Mouse (Mus musculus) kidney, embryonic 14.5 days (tissue): ENCODE data around the gene Bbip1. TPM values are rescaled to one million over a fixed set of nuclear protein-coding genes. Genes with fewer than 3 reads are reported as not detected.

Experiments
- ATAC-seq: fragments of 200-750 bp; cut with Nextera tagmentation; 2 replicates; pipeline ENCODE4 v1.8.0; 2017; ENCODE audit warnings: moderate number of reproducible peaks, mild to moderate bottlenecking, moderate TSS enrichment, moderate library complexity; ENCODE audit not compliant: low FRiP score, low TSS enrichment
- H3K27ac ChIP-seq: fragments of 300-500 bp; sonication (generic); 2 replicates; pipeline ENCODE4 v1.5.1; 2014; ENCODE audit warnings: low read depth, mild to moderate bottlenecking, low read length, moderate library complexity, mixed read lengths
- H3K27me3 ChIP-seq: fragments of 300-500 bp; sonication (generic); 2 replicates; pipeline ENCODE4 v1.6.1; 2014; ENCODE audit warnings: mild to moderate bottlenecking, low read length; ENCODE audit not compliant: control insufficient read depth, insufficient read depth
- H3K36me3 ChIP-seq: fragments of 300-500 bp; sonication (generic); 2 replicates; pipeline ENCODE4 v1.6.1; 2014; ENCODE audit warnings: low read length, mixed read lengths; ENCODE audit not compliant: control insufficient read depth, insufficient read depth
- H3K4me1 ChIP-seq: fragments of 300-500 bp; sonication (generic); 2 replicates; pipeline ENCODE4 v1.6.1; 2014; ENCODE audit warnings: low read length, mixed read lengths; ENCODE audit not compliant: control insufficient read depth, insufficient read depth
- H3K4me2 ChIP-seq: fragments of 300-500 bp; sonication (generic); replicated peaks from 2 replicates; pipeline ENCODE4 v1.6.1; 2014; ENCODE audit warnings: low read depth, mild to moderate bottlenecking, low read length
- H3K4me3 ChIP-seq: fragments of 300-500 bp; sonication (generic); 2 replicates; pipeline ENCODE4 v1.5.1; 2014; ENCODE audit warnings: mild to moderate bottlenecking, low read length
- H3K9ac ChIP-seq: fragments of 300-500 bp; sonication (generic); 2 replicates; pipeline ENCODE4 v1.6.1; 2014; ENCODE audit warnings: low read depth, mild to moderate bottlenecking, low read length, moderate library complexity
- H3K9me3 ChIP-seq: fragments of 300-500 bp; sonication (generic); 2 replicates; pipeline ENCODE4 v1.6.1; 2016; ENCODE audit warnings: low read length; ENCODE audit not compliant: control insufficient read depth
- WGBS: fragments of 180-500 bp; shearing (Covaris S2); extraction: QIAGEN DNeasy Blood & Tissue Kit; methylation state at CpG from one replicate; pipeline ENCODE4 v1.1.7; 2014; 5-methylcytosine and 5-hydroxymethylcytosine counted together
- polyA plus RNA-seq: library from polyadenylated mRNA; unstranded; fragments of >200 nt; fragmentation: Nextera tagmentation; extraction: Ambion mirVana; gene quantifications from 2 replicates; pipeline ENCODE4 v1.2.1, GENCODE M21; 2014

The Bbip1 gene
- polyA plus RNA-seq, 1 experiment from 2014 or later = 96.8 TPM

DNA sequence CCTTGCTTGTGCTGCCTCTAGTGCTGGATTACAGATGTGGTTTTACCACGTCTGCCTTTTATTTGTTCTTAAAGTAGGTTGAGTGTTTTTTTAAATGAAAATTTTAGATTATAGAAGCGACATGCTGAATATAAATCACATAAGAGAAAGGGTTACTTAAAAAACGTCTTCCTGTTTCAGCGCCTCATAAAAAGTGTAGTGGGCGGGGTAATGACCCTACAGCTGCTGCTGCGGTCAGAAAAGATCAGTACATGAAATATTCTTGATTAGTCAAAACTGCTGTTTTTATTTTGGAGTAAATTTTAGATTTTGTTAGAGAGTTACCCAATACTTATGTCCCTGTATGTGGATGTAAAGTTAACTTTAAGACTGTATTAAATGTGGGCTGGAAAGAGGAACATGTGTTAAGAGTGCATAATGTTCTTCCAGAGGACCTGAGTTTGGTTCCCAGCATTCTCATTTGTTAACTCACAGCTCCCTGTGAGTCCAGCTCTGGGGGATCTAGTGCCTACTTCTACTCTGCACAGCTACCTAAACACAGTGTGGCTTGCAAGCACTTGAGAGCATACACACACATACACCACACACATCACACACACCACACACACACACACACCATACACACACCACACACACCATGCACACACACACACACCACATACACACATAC, 38.3 kb downstream of the Bbip1 start:
- H3K27ac ChIP-seq = no peak overlapping the region
- H3K4me2 ChIP-seq = peak overlapping the region; percentile 71
- 24% methylated on average over 6 of the region's 6 CpGs for WGBS

DNA sequence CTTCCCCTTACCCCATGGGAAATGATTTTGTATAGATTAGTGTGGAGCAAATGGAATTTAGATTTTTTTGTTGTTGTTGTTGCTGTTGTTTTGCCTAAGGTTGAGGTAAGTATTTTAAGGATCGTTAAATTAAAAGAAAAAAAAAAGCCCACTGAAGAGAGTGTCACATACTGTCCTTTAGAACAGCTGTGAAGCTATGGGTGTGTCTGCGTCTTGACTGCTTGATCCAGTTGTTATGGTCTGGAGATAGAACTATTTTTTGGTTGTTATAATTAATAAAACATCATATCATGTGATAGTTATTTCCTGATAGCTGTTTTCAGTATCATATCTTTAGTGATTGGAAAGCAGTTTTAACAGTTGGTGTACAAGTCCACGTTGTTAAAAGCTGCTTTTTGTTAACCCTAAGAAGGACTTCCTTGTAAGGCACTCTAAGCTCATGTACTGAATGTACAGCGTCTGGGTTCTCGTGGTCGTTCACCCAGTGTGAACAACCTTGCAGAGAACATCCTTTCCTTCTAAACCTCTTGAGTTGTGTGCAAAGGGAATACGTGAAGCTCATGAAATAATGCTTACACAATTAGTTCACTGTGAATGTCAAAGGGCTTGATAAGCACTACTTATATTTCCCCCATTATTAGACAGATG, 39.5 kb downstream of the Bbip1 start:
- Histone ChIP-seq H3K4me2 (peak overlapping the region; percentile 71), H3K9me3 (no peaks in the 10 kb centered on the region), H3K4me3 (peak overlapping the region; percentile 97), H3K9ac (peak overlapping the region; percentile 91; the same call in 1 of the 2 replicates), H3K27ac (no peak overlapping the region), H3K4me1 (peaks cover 7% of the 10 kb centered on the region), H3K27me3 (no peaks in the 10 kb centered on the region), H3K36me3 (peaks cover 10% of the 10 kb centered on the region)
- 64% methylated on average over 7 of the region's 7 CpGs for whole genome bisulfite sequencing
- ATAC-seq = no peak

More for the DNA sequence above, 38.3 kb downstream of the Bbip1 start:
- no peak for ATAC-seq
- Histone ChIP-seq H3K36me3 (peaks cover 13% of the 10 kb centered on the region), H3K9ac (no peak overlapping the region; the same call in 1 of the 2 replicates), H3K4me3 (0 out of 2 replicates have a peak overlapping the region, but pooled peaks have one; percentile 7), H3K4me1 (peaks cover 7% of the 10 kb centered on the region), H3K9me3 (no peaks in the 10 kb centered on the region), H3K27me3 (no peaks in the 10 kb centered on the region)

DNA sequence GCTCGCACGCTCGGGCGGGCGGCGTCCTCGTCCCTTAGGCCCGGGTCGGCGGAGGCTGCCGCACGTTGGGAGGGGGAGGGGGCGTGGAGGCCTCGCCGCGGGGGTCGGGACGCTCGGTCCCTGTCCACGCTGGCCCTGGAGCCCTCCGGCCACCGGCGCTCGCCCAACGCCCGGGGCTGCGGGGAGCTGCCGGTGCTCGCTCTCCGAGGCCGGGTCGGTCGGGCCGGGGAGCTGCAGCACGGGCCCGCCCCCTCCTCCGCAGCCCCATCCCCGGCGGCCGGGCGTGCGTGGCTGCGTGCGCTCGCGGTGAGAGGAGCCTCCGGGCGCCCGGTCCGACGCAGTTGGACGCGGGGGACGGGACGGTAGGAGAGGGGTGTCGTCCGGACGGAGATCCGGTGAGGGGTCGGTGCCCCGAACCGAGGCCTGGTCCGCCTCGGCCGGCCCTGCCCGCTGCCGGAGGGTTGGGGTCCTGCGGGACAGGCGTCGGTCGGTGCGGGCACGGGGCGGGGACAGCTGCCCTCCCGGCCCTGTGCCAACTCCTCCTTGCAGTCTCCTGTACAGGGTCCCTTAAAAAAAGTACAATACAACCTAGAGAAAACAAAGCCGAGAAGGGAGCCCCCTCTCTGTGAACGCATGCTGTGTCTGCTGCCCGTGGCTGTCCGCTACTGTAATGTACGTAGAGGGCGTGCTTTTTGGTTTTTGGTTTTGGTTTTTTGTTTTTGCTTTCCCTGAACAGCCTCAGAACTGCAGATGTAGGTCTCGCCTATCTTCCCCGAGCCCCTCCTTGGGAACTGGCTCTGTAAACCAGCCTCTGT, 40.7 kb downstream of the Bbip1 start:
- 1% methylated on average over 69 of the region's 83 CpGs for WGBS
- H3K4me1 ChIP-seq = peaks cover 7% of the 10 kb centered on the region
- H3K4me3 ChIP-seq = peak overlapping the region; percentile 97
- H3K27me3 ChIP-seq = no peaks in the 10 kb centered on the region
- H3K9ac ChIP-seq = peak overlapping the region; percentile 91
- peak; percentile 66 for ATAC-seq
- H3K9me3 ChIP-seq = no peaks in the 10 kb centered on the region
- peak overlapping the region; percentile 71 for H3K4me2 ChIP-seq
- no peaks in the 10 kb centered on the region for H3K36me3 ChIP-seq
- peak overlapping the region; percentile 93 for H3K27ac ChIP-seq

DNA sequence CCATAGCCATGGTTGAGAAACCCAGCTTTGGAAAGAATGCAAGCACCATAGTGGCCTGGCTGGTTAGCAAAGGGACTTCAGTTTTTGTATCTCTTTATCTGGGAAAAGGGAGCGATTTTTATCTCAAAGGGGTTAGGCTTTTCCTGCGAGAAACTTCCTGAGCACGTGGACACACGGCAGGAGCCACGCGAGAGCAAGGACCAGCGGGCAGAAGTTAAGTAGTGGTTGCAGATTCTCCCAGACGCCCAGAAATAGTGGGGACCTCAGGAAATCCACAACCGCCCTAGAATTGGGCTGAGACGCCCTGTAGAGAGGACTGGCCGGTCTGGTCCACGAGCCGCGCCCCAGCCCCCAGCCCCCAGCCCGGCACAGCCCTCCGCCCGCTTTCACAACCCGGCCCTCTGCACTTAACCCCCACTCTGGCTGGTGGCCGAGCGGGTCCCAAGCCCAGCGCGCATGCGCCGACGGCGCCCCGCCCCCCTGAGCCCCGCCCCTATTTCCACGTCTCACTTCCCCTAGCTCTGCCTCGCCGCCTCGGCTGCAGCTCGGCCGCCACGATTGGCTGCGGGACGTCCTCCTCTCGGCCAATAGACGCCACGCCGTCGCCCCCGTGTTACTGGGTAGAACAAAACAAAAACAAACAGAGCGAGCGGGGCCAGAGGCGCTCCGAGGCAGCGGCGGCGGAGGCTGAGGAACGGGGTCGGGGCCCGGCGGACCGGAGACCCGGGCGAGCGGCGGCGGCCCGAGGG, 41.5 kb downstream of the Bbip1 start:
- peak overlapping the region; percentile 97 for H3K4me3 ChIP-seq
- peak overlapping the region; percentile 93 for H3K27ac ChIP-seq
- H3K27me3 ChIP-seq = no peaks in the 10 kb centered on the region
- H3K4me2 ChIP-seq = peak overlapping the region; percentile 71
- peaks cover 7% of the 10 kb centered on the region for H3K4me1 ChIP-seq
- under 1% methylated on average over 60 of the region's 61 CpGs for WGBS
- H3K9me3 ChIP-seq = no peaks in the 10 kb centered on the region
- ATAC-seq = peak; percentile 98
- no peaks in the 10 kb centered on the region for H3K36me3 ChIP-seq
- H3K9ac ChIP-seq = peak overlapping the region; percentile 91

DNA sequence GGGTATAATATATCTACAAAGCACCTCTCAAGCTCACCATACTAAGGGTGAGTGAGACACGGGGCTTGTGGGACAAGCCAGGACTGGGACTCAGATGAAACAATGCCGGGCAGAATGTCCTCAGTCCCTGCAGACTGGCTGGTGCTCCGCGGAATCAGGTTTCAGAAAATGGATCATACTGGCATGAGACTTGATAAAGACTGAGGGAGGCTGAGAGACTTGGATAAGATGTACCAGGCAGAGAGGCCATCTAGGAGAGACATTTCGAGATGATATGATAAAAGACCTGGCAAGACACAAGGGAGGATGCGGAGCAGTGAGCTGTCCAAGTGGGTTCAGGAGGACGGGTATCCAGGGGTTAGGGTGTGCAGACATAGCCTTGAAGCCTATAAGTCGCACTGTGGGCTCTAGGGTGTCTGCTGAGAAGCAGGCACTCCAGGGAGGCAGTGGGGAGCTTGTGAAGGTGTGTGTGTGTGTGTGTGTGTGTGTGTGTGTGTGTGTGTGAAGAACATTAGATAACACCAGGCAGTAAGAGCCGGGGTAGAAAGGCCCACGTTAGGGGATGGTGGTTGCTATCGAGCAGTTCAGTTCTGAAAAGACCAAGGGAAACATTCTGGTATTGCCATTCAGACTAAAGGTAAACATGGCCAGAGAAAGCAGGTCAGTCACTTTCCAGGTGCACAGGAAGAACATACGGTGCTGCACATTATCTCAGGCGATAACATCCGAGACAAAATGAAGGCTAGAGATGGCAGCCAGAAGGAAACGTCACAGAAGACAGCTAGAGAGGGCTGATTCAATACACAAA, 42.3 kb downstream of the Bbip1 start:
- 50% methylated on average over 15 of the region's 15 CpGs for WGBS
- H3K9me3 ChIP-seq = no peaks in the 10 kb centered on the region
- no peaks in the 10 kb centered on the region for H3K27me3 ChIP-seq
- H3K9ac ChIP-seq = peak overlapping the region; percentile 66; the same call in 1 of the 2 replicates
- H3K4me1 ChIP-seq = peaks cover 7% of the 10 kb centered on the region
- H3K4me3 ChIP-seq = peak overlapping the region; percentile 97
- peak overlapping the region; percentile 59 for H3K4me2 ChIP-seq
- ATAC-seq = no peak
- peak overlapping the region; percentile 68 for H3K27ac ChIP-seq
- H3K36me3 ChIP-seq = no peaks in the 10 kb centered on the region

DNA sequence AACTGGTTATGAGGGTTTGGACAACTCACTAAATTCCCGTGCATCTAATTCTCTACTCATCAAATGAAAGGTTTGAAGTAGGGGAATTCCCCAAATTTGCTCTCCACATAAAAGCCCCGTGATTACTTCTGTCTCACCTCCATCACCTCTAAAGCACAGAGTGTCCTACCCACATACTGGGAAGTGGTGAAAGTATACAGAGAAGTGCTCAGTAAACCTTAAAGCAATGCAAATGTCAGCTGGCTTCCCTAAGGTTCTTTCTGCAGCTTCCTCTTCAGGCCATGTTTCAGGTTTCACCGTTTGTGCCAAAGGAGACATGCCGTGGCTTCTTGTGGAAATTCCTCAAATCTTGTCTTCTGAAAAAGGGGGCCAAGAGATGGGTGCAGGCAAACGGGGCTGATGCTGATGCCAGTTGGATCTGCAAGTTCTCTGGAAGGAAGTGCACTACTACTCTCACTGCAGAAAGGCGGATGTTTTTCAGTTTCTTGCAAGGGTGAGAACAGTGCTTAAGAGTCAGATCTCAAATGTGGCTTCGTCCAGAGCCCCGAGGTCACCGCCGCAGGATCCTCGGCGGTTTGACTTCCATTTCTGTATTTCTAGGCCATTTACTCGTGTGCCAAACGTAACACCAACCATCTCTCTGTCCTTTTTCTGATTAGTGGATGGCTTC, 44.4 kb downstream of the Bbip1 start:
- H3K27ac ChIP-seq = no peak overlapping the region
- H3K27me3 ChIP-seq = no peaks in the 10 kb centered on the region
- 81% methylated on average over 14 of the region's 14 CpGs for WGBS
- H3K4me1 ChIP-seq = peaks cover 4% of the 10 kb centered on the region; the same call in 1 of the 2 replicates
- H3K36me3 ChIP-seq = no peaks in the 10 kb centered on the region
- no peak overlapping the region for H3K4me2 ChIP-seq
- H3K9me3 ChIP-seq = no peaks in the 10 kb centered on the region
- H3K4me3 ChIP-seq = no peak overlapping the region
- no peak overlapping the region for H3K9ac ChIP-seq
- ATAC-seq = no peak

DNA sequence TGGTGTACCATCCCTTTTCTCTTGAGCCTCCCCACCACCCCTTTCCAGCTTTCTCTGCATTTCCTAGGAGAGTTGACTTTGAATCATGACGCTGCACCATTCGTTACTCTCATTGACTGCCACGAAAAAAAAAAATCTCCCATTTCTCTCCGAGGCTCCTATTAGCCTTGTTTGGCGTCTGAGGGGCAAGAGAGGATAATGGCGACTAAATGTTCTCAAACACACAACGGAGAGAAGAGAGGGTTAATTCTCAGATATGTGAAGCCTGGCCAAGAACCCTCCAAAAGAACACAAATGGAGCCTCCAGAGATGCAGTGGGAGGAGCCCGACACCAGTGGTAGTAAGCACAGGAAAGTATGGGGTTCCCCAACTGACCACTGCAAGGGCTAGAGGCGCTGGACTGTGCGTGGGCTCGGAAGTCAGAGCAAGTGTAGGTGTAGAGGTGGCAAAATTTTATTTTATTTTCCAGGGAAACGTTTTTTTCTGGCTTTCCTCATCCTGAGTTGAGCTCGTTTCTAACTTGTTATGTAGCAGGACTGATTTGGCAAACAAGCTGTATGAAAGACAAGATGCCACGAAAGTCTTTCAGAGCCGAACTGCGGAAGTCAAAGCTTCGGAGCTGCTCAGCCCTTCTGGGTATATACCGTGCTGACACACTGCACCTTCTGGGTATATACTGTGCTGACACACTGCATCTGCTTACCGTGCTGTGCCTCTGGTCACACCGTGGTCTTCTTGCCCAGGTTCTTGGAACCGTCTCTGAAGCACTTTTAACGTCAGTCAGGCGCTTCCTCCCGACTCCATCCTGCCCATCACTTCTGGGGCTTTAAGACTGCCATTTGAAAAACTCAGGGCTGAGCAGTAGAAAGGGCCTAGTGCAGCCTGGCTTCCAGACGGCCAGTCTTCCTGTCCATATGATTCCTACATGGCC, 45.2 kb downstream of the Bbip1 start:
- no peak overlapping the region for H3K4me2 ChIP-seq
- H3K9ac ChIP-seq = no peak overlapping the region
- H3K9me3 ChIP-seq = no peaks in the 10 kb centered on the region
- no peak overlapping the region for H3K4me3 ChIP-seq
- ATAC-seq = no peak
- no peaks in the 10 kb centered on the region; the same call in 1 of the 2 replicates for H3K4me1 ChIP-seq
- WGBS = 76% methylated on average over 25 of the region's 25 CpGs
- H3K36me3 ChIP-seq = no peaks in the 10 kb centered on the region
- H3K27ac ChIP-seq = no peak overlapping the region
- H3K27me3 ChIP-seq = no peaks in the 10 kb centered on the region
